Mouse (Mus musculus) heart, adult 10 weeks (tissue): ENCODE data around the gene Kbtbd4. TPM values are rescaled to one million over a fixed set of nuclear protein-coding genes. Genes with fewer than 3 reads are reported as not detected.

ENCODE experiments used
- polyA plus RNA-seq: library from polyadenylated mRNA; stranded (reverse); fragments of 350-450 nt; fragmentation: Illumina TruSeq; extraction: RNeasy Lipid Tissue Mini Kit (QIAGEN cat#74804); gene quantifications from one replicate; pipeline ENCODE4 v1.2.3, GENCODE M21; 2014; ENCODE audit warnings: low read depth, low replicate concordance

The Kbtbd4 gene
- 18.3 TPM for polyA plus RNA-seq

DNA sequence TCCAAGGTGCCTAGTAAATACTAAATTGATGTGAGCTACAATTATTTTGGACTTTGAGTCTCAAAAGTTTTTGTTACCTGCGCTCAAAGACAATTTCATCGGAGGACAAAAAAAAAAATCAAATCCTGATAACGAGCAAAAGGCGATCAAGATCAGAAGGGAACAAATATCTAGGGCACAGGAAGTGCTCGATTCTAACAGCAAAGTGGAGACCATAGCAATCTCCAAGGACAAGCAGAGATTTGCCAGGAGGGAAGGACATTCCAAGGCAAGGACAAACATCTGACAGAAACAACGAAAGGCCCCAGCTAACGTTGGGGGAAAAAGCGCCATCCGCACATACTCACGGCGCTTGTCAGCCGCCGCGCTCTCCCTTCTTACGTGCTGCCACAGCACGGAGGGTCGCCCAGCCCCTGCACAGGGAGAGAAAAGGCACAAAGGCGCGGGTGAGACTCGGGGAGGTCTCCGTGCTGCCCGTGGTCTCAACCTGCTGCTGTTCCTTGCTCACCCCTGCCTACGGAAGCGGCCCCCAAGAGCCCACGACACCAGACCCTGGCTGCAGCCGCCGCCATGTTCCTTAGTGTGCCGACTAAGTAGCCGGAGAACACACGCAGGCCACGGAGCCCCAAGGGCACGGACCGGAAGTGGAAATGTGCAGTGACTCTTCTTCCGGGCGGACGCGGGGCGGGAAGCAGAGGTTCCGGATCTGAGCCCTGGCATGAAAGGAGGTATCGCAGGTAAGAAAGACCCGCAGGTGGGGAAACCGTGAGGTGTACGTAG lies at the start of gene Kbtbd4, which contains the start of gene Ndufs3:
TSS of gene Kbtbd4 (plus strand) at position 665 of the 780 bp plus-strand sequence.
TSS of gene Ndufs3 (minus strand) at position 752 of the 780 bp plus-strand sequence.

DNA sequence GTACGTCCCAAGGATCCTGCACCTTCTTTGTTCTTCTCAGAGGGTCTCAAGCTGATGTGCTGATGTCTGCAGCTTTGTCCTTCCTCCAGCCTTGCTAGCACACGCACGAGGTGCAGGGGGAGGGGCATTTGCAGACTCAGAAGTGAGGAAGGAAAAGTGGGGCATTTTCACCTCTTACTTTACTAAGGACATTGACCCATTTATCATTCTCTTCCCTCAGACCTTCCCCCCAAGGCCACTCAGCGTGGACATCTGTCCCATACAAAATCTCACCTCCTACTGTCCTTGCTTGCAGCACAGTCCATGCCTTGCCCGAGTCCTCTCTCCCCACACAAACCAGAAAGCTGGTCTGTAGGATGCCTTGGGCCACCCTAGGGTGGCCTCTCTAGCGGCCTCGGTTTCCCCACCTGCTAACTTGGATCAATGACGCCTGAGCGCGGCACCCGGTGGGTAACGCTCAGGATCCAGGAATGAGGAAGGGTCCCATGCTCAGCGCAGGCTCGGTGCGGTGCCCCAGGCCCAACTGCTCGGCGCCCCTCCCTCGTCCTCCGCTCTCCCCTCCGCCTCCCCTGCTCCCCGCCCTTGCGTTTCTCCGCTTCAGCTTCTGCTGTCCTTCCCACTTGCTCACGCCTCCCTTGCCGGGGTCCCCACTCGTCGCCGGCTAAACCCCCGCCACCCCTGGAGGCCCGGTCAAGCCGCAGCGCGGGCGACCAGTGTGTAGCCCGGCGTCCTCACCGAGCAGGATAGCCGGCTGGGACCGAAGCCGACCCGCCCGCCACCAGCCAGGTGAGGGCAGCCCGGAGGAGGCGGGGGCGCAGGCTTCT lies 19.1 kb upstream of the Kbtbd4 start, which contains the start of gene C1qtnf4:
TSS of gene C1qtnf4 (plus strand) at position 643 of the 824 bp plus-strand sequence.

DNA sequence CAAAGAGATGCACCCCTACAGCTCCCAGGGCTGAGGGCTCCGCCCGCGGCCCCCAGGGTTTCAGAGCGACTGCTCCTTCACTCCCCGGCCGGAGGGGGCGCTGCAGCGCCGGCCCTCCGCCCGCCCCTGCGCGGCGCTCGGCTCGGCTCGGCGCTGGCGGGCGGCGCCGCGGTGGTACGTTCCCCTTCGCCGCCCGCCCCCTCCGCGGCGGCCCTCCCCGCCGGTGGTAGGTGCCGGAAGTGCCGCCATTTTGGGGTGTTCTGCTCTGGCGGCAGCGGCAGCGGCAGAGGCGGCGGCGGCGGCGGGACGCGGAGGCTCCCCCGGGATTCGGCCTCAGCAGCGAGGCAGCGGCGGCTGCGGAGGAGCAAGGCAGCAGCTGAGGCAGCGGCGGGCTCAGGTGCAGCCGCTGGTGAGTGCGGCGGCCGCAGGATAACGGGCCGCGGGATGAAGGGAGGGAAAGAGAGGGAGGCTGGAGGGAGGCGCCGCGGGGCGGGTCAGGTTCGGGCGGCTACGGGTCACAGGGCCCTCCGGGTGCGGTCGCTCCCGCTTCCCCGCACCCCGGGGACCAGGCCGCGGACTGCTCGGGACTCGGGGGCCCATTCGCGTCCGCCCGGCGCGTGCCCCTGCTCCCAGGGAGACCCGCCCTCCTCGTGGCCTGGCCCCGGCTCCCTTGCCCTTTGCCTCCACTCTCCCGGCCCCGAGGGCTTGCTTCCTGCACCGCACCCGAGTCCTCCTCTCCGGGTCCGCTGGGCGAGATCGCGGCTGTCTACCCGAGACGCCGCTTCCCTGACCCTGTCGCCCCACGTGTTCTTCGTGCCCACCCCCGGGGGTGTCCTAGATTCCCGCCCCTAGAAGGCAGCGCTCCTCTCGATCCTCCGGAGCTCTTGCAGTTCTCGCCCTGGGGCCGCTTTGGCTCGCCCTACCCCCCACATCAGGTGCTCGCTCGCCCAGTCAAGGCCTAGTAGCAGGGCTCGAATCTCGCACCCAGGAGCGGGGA lies 36.0 kb downstream of the Kbtbd4 start, which contains the start of gene Celf1:
TSS of gene Celf1 (plus strand) at position 150 of the 997 bp plus-strand sequence.

Other genes starting within 250 kb of the Kbtbd4 start
- gene Nup160, start 227.5 kb upstream of the Kbtbd4 start, polyA plus RNA-seq, result 8.4 TPM
- 25.7 TPM for gene Fnbp4, start 159.4 kb upstream of the Kbtbd4 start, polyA plus RNA-seq
- 1.2 TPM for gene Agbl2, start 122.0 kb upstream of the Kbtbd4 start, polyA plus RNA-seq
- 222 TPM for gene Mtch2, start 57.6 kb upstream of the Kbtbd4 start, polyA plus RNA-seq
- gene C1qtnf4, start 18.9 kb upstream of the Kbtbd4 start, polyA plus RNA-seq, result 3.9 TPM
- gene Ndufs3, start 87 bp downstream of the Kbtbd4 start, polyA plus RNA-seq, result 761 TPM
- gene Celf1, start 35.6 kb downstream of the Kbtbd4 start, polyA plus RNA-seq, result 60.6 TPM
- 25.0 TPM for gene Rapsn, start 130.9 kb downstream of the Kbtbd4 start, polyA plus RNA-seq
- 297 TPM for gene Psmc3, start 149.3 kb downstream of the Kbtbd4 start, polyA plus RNA-seq
- 31.1 TPM for gene Slc39a13, start 165.7 kb downstream of the Kbtbd4 start, polyA plus RNA-seq
- gene Spi1, start 177.7 kb downstream of the Kbtbd4 start, polyA plus RNA-seq, result 4.9 TPM
- 1,487 TPM for gene Mybpc3, start 213.4 kb downstream of the Kbtbd4 start, polyA plus RNA-seq